9 mouse cellular contexts compared by ENCODE assay signal in the genomic region with DNA sequence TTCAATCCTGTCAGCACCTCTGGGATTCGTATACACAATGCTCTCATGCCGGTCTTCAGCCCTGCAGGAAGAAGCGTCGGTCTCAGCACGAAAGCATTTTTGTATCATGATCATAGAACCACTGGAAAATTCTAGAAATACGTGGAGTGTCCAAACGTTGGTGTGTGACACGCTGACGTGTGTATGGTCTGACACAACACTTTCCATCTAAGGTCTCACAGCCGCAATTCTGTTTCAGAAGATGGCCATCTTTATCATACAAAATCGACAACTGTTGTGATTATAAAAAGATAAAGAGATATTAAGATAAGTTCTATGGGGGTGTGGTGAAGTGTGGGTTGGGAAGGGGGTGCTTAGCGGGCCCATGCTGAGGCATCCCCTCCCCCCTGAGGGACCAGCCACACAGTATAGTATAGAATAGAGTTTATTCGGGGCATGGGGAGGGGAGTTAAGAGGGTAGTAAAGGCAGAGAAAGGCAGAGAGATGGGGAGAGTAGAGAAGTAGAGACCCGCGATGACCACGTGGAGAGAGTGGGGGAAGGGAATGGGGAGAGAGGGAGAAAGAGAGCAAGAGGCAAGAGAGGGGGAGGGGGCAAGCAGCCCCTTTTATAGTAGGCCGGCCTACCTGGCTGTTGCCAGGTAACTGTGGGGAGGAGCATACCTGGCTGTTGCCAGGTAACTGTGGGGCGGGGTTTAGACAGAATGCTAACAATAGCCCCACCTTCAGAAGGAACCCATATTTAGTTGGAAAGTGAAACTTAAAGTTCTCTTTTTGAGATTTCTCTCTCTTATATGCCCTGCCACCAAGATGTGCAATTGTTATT.
A peak's percentile ranks its signal among the peaks of the same experiment; 100 is the strongest.
DNase-seq lines count a peak whose midpoint lies in the region; ATAC-seq and TF ChIP-seq lines count a peak whose summit lies in the region.
"Had no signal": no experiment of that assay in that cellular context is flagged by ENCODE, and none has a peak within 500 bp of the region (broad histone marks: within the 10 kb centered on the region; RNA-seq: fewer than 3 reads in every experiment).

No protein-coding gene starts in this region.

- no peaks in the 10 kb centered on the region for H3K4me1 ChIP-seq in liver, embryonic 15.5 days (replicated peaks)
- no peaks in the 10 kb centered on the region; the same call in 1 of the 2 replicates for H3K4me1 ChIP-seq in stomach, postnatal 0 days (replicated peaks; ENCODE audit: control insufficient read depth, insufficient read depth)

- peak overlapping the region; percentile 31 for H3K4me3 ChIP-seq in liver, embryonic 15.5 days (replicated peaks)
- H3K4me3 ChIP-seq in stomach, postnatal 0 days (ENCODE audit: low read depth, low read length) = peak overlapping the region; percentile 39
- H3K4me3 ChIP-seq: erythroblast, embryonic 14.5 days had no signal

- H3K9ac ChIP-seq in liver, embryonic 15.5 days = no peak overlapping the region
- H3K9ac ChIP-seq in stomach, postnatal 0 days (ENCODE audit: low read length) = no peak overlapping the region; the same call in 1 of the 2 replicates

- intact Hi-C loops in left cerebral cortex, postnatal 14 days (cut with DNase I) = loop anchor here (5.0 kb wide), 1 partner anchor 33 kb away; no protein-coding TSS in a partner anchor

- H3K9me3 ChIP-seq in liver, embryonic 15.5 days (replicated peaks) = no peaks in the 10 kb centered on the region
- H3K9me3 ChIP-seq in stomach, postnatal 0 days (ENCODE audit: control insufficient read depth, low read length) = no peaks in the 10 kb centered on the region

- H3K27ac ChIP-seq in liver, embryonic 15.5 days (replicated peaks) = no peak overlapping the region
- peak overlapping the region; percentile 58; the same call in 1 of the 2 replicates for H3K27ac ChIP-seq in stomach, postnatal 0 days (replicated peaks)

- TF ChIP-seq EP300 in stomach, postnatal 0 days (optimal IDR thresholded peaks at IDR 0.05) = no peak

- peaks cover 15% of the 10 kb centered on the region for H3K27me3 ChIP-seq in liver, embryonic 15.5 days
- H3K27me3 ChIP-seq in stomach, postnatal 0 days (ENCODE audit: control insufficient read depth, insufficient read depth, low read length) = no peaks in the 10 kb centered on the region

- TF ChIP-seq CTCF in stomach, postnatal 0 days (IDR thresholded peaks at IDR 0.05; ENCODE audit: low read depth) = no peak

- ATAC-seq in liver, embryonic 15.5 days (ENCODE audit: insufficient read depth) = no peak
- peak; percentile 76 for ATAC-seq in stomach, postnatal 0 days (ENCODE audit: low FRiP score, low TSS enrichment)

- 31% methylated on average over 18 of the region's 18 CpGs for WGBS in liver, embryonic 15.5 days (ENCODE audit: insufficient replicate concordance)
- WGBS in stomach, postnatal 0 days = 33% methylated on average over 18 of the region's 18 CpGs

- DNase-seq in adrenal gland, postnatal 14 days = peak; percentile 34
- DNase-seq in adrenal gland, postnatal 25 days = no peak
- DNase-seq in embryo, embryonic 10.5 days (ENCODE audit: low spot score) = peak; percentile 38
- peak; percentile 18 for DNase-seq in induced T-regulatory cell, adult 2 months (ENCODE audit: low read depth)
- DNase-seq in stomach, postnatal 0 days (ENCODE audit: low spot score) = peak; percentile 84
- DNase-seq in right cerebral cortex, postnatal 36 days (ENCODE audit: low spot score in 2 of 2) = no peak
- DNase-seq in left cerebral cortex, postnatal 14 days (ENCODE audit: low spot score in 2 of 2) = no peak

- no peaks in the 10 kb centered on the region for H3K36me3 ChIP-seq in liver, embryonic 15.5 days (replicated peaks)
- H3K36me3 ChIP-seq in stomach, postnatal 0 days (ENCODE audit: control insufficient read depth, insufficient read depth, low read length) = no peaks in the 10 kb centered on the region

- H3K4me2 ChIP-seq in liver, embryonic 15.5 days = peak overlapping the region; percentile 50
- peak overlapping the region; percentile 66 for H3K4me2 ChIP-seq in stomach, postnatal 0 days (replicated peaks; ENCODE audit: low read depth)

Comparison
In these comparisons a context has a peak if more than half of its experiments do, and no peak if none do; other contexts are left out.
1. DNase-seq: peak in adrenal gland, postnatal 14 days (single experiment), embryo, embryonic 10.5 days (single experiment), induced T-regulatory cell, adult 2 months (single experiment) and stomach, postnatal 0 days (single experiment); none in adrenal gland, postnatal 25 days (single experiment), right cerebral cortex, postnatal 36 days (0 of 2) and left cerebral cortex, postnatal 14 days (0 of 2).